Mouse (Mus musculus) lung, adult 2 months (tissue): Measurements from ENCODE around the gene Trim54. TPM values are rescaled to one million over a fixed set of nuclear protein-coding genes. Genes with fewer than 3 reads are reported as not detected.

Source experiments
- DNase-seq: peaks from one replicate; pipeline ENCODE4 v3.0.0; 2022
- H3K4me1 ChIP-seq: fragments of 200-500 bp; 2 replicates; pipeline ENCODE4 v1.6.1; 2011; ENCODE audit warnings: low read length; ENCODE audit not compliant: control insufficient read depth, insufficient read depth
- H3K4me3 ChIP-seq: fragments of 200-500 bp; replicated peaks from 2 replicates; pipeline ENCODE3; 2011; ENCODE audit warnings: low read depth, mild to moderate bottlenecking, control low read depth, low read length; ENCODE audit errors: extremely low read depth
- CTCF ChIP-seq: fragments of 200-500 bp; IDR thresholded peaks from 2 replicates; pipeline ENCODE4 v1.5.1; 2011; ENCODE audit warnings: mild to moderate bottlenecking, low read length, control low read depth; ENCODE audit not compliant: insufficient read depth
- POLR2A ChIP-seq: fragments of 200-500 bp; IDR thresholded peaks from 2 replicates; pipeline ENCODE4 v1.6.1; 2011; ENCODE audit warnings: low read depth, mild to moderate bottlenecking, control low read depth, low read length, borderline replicate concordance; ENCODE audit errors: extremely low read depth
- WGBS: fragments of 180-500 bp; shearing (Covaris S2); methylation state at CpG from one replicate; pipeline ENCODE4 v1.1.7; 2018; 5-methylcytosine and 5-hydroxymethylcytosine counted together
- polyA plus RNA-seq: library from polyadenylated mRNA; depleted of rRNA; stranded (reverse); fragments of >200 nt; gene quantifications from 2 replicates; pipeline ENCODE4 v1.2.3, GENCODE M21; 2012; rRNA removed

The Trim54 gene
- 3.8 and 14.9 TPM in 2 replicates for polyA plus RNA-seq

- Histone ChIP-seq H3K4me3 (no peak within 1 kb of the TSS), H3K4me1 (no peaks in the 10 kb centered on the region)
- no peak for DNase-seq
- 26% methylated on average over 3 of the region's 3 CpGs for WGBS
- TF ChIP-seq POLR2A (no peak), CTCF (no peak)
These were observed at the start of gene Trim54 for GRCm38 (mm10) chr5:31116354-31116753. TSS of gene Trim54 (plus strand) at chr5:31116712.

- no peak for DNase-seq
- no peak overlapping the region for H3K4me3 ChIP-seq
- 94% methylated on average over 3 of the region's 3 CpGs for WGBS
- TF ChIP-seq CTCF = no peak
- no peak for TF ChIP-seq POLR2A
- H3K4me1 ChIP-seq = no peaks in the 10 kb centered on the region
These were observed 46.7 kb upstream of the Trim54 start for GRCm38 (mm10) chr5:31069810-31070209.

- H3K4me1 ChIP-seq = no peaks in the 10 kb centered on the region
- DNase-seq = no peak
- no peak for TF ChIP-seq CTCF
- no peak for TF ChIP-seq POLR2A
- 63% methylated on average over 2 of the region's 2 CpGs for WGBS
- no peak overlapping the region for H3K4me3 ChIP-seq
These were observed 45.5 kb upstream of the Trim54 start for GRCm38 (mm10) chr5:31071059-31071458.

GRCm38 (mm10) chr5:31071821-31072220 is 44.7 kb upstream of the Trim54 start:
- Histone ChIP-seq H3K4me1 (no peaks in the 10 kb centered on the region), H3K4me3 (no peak overlapping the region)
- TF ChIP-seq POLR2A = no peak
- no peak for TF ChIP-seq CTCF
- WGBS = 94% methylated on average over 11 of the region's 11 CpGs
- no peak for DNase-seq

- DNase-seq = no peak
- no peaks in the 10 kb centered on the region for H3K4me1 ChIP-seq
- no peak overlapping the region for H3K4me3 ChIP-seq
- no peak for TF ChIP-seq POLR2A
- TF ChIP-seq CTCF = no peak
- WGBS = 86% methylated on average over 12 of the region's 12 CpGs
These were observed 43.3 kb upstream of the Trim54 start for GRCm38 (mm10) chr5:31073176-31073575.

GRCm38 (mm10) chr5:31076346-31076745 is 40.2 kb upstream of the Trim54 start:
- H3K4me1 ChIP-seq = no peaks in the 10 kb centered on the region
- WGBS = 83% methylated on average over 13 of the region's 13 CpGs
- no peak for DNase-seq
- H3K4me3 ChIP-seq = no peak overlapping the region
- no peak for TF ChIP-seq CTCF
- no peak for TF ChIP-seq POLR2A

GRCm38 (mm10) chr5:31080059-31080794 is 36.3 kb upstream of the Trim54 start:
- 49% methylated on average over 13 of the region's 13 CpGs for WGBS
- no peak for TF ChIP-seq POLR2A
- TF ChIP-seq CTCF = no peak
- H3K4me3 ChIP-seq = no peak overlapping the region
- DNase-seq = no peak
- no peaks in the 10 kb centered on the region for H3K4me1 ChIP-seq

GRCm38 (mm10) chr5:31080795-31081164 is 35.7 kb upstream of the Trim54 start:
- Histone ChIP-seq H3K4me3 (no peak overlapping the region), H3K4me1 (no peaks in the 10 kb centered on the region)
- no peak for DNase-seq
- 44% methylated on average over 3 of the region's 3 CpGs for WGBS
- TF ChIP-seq CTCF (no peak), POLR2A (no peak)

GRCm38 (mm10) chr5:31081386-31081785 is 35.1 kb upstream of the Trim54 start:
- TF ChIP-seq CTCF (peak; percentile 86), POLR2A (no peak)
- no peaks in the 10 kb centered on the region for H3K4me1 ChIP-seq
- DNase-seq = peak; percentile 22
- WGBS = 92% methylated on average over 3 of the region's 3 CpGs
- H3K4me3 ChIP-seq = no peak overlapping the region

GRCm38 (mm10) chr5:31082355-31082754 is 34.2 kb upstream of the Trim54 start:
- no peaks in the 10 kb centered on the region for H3K4me1 ChIP-seq
- DNase-seq = peak; percentile 43
- 18% methylated on average over 5 of the region's 5 CpGs for WGBS
- H3K4me3 ChIP-seq = no peak overlapping the region
- TF ChIP-seq POLR2A = no peak
- TF ChIP-seq CTCF = peak; percentile 62
